Mouse (Mus musculus) bone marrow, adult 2 months (tissue): ENCODE results near the gene Map4k4.

Experiments
- CTCF ChIP-seq: fragments of 200-500 bp; IDR thresholded peaks from 2 replicates; pipeline ENCODE4 v1.5.1; 2011; ENCODE audit warnings: low read length, control low read depth; ENCODE audit not compliant: control insufficient read depth, insufficient read depth
- POLR2A ChIP-seq: fragments of 200-500 bp; IDR thresholded peaks from 2 replicates; pipeline ENCODE4 v1.6.1; 2011; ENCODE audit warnings: low read depth, mild to moderate bottlenecking, control low read depth, low read length, borderline replicate concordance; ENCODE audit not compliant: control insufficient read depth

- TF ChIP-seq CTCF (no peak), POLR2A (no peak)
Observed at GRCm38 (mm10) chr1:39866367-39867141, 34.2 kb upstream of the Map4k4 start.
